Mouse (Mus musculus) CH12.LX (cell line): ENCODE results near the gene Sema6d. TPM values are rescaled to one million over a fixed set of nuclear protein-coding genes. Genes with fewer than 3 reads are reported as not detected.
"Not testable (repeated sequence)": the region's sequence is repeated elsewhere in the genome, so short reads cannot be mapped to it uniquely, and the experiment has no call there.

Experiments
- DNase-seq: peaks from one replicate; pipeline ENCODE4 v3.0.0-alpha.2; 2013; ENCODE audit errors: extremely low read depth
- H3K27ac ChIP-seq: 2 replicates; pipeline ENCODE4 v1.5.1; 2012; ENCODE audit warnings: low read depth, mild to moderate bottlenecking, control low read depth, moderate library complexity; ENCODE audit not compliant: insufficient read depth
- H3K27me3 ChIP-seq: replicated peaks from 2 replicates; pipeline ENCODE3; 2012; ENCODE audit warnings: inconsistent platforms
- H3K36me3 ChIP-seq, 2 experiments: replicated peaks in 1 of 2; 2 replicates each; pipeline versions ENCODE3 to v1.6.1; 2012; ENCODE audit warnings: inconsistent platforms in 1 of 2, low read length in 1 of 2, mild to moderate bottlenecking in 1 of 2, mixed read lengths in 1 of 2, moderate library complexity in 1 of 2; ENCODE audit not compliant: control insufficient read depth in 1 of 2, insufficient read depth in 1 of 2
- H3K4me1 ChIP-seq, 2 experiments: 2 replicates each; pipeline ENCODE4 v1.6.1; 2012; ENCODE audit warnings: inconsistent platforms in 1 of 2, moderate library complexity in 1 of 2; ENCODE audit not compliant: insufficient read depth in 2 of 2, control insufficient read depth in 1 of 2
- H3K4me2 ChIP-seq: 2 replicates; pipeline ENCODE4 v1.6.1; 2012; ENCODE audit warnings: low read depth, mild to moderate bottlenecking, control low read depth; ENCODE audit not compliant: poor library complexity, insufficient read depth, severe bottlenecking
- H3K4me3 ChIP-seq, 3 experiments: fragments of 150-350 bp in 1 of 3; sonication (generic) in 1 of 3; replicated peaks in 1 of 3; 2 replicates each; pipeline versions ENCODE3 to v1.5.1; 2011 to 2012; ENCODE audit warnings: low read depth in 2 of 3, low read length in 2 of 3, mild to moderate bottlenecking in 2 of 3, moderate library complexity in 2 of 3, control low read depth in 1 of 3, improper control_type of control experiment in 1 of 3, inconsistent platforms in 1 of 3, mixed read lengths in 1 of 3; ENCODE audit not compliant: poor library complexity in 1 of 3
- H3K79me2 ChIP-seq: replicated peaks from 2 replicates; pipeline ENCODE4 v1.6.1; 2012; ENCODE audit warnings: mild to moderate bottlenecking, moderate library complexity; ENCODE audit not compliant: control insufficient read depth, poor library complexity, insufficient read depth, severe bottlenecking; ENCODE audit errors: extremely low read depth
- H3K9ac ChIP-seq: 2 replicates; pipeline ENCODE4 v1.6.1; 2012; ENCODE audit warnings: low read depth, mild to moderate bottlenecking, control low read depth, moderate library complexity; ENCODE audit not compliant: insufficient read depth
- H3K9me3 ChIP-seq: replicated peaks from 2 replicates; pipeline ENCODE3; 2012; ENCODE audit warnings: low read length, inconsistent platforms, mixed read lengths
- BHLHE40 ChIP-seq: IDR thresholded peaks from 2 replicates; pipeline ENCODE4 v1.6.1; 2011; ENCODE audit warnings: mild to moderate bottlenecking, low read depth, low read length, improper control_type of control experiment
- CHD1 ChIP-seq: IDR thresholded peaks from 2 replicates; pipeline ENCODE4 v1.6.1; 2012; ENCODE audit warnings: low read depth, low read length, improper control_type of control experiment, inconsistent platforms
- CHD2 ChIP-seq: IDR thresholded peaks from 2 replicates; pipeline ENCODE4 v1.6.1; 2011; ENCODE audit warnings: low read length, improper control_type of control experiment
- CTCF ChIP-seq, 2 experiments: IDR thresholded peaks in 1 of 2; conservative IDR thresholded peaks in 1 of 2; 2 replicates each; pipeline ENCODE4 v1.5.1; 2011 to 2012; ENCODE audit warnings: low read depth in 2 of 2, low read length in 2 of 2, improper control_type of control experiment in 1 of 2, inconsistent platforms in 1 of 2, mild to moderate bottlenecking in 1 of 2, moderate library complexity in 1 of 2
- ETS1 ChIP-seq: conservative IDR thresholded peaks from 2 replicates; pipeline ENCODE4 v1.6.1; 2012; ENCODE audit warnings: low read depth, mild to moderate bottlenecking, inconsistent platforms, low read length, improper control_type of control experiment, moderate library complexity
- GABPA ChIP-seq: IDR thresholded peaks from 2 replicates; pipeline ENCODE4 v1.6.1; 2012; ENCODE audit warnings: low read depth, low read length, improper control_type of control experiment, inconsistent platforms; ENCODE audit not compliant: insufficient replicate concordance
- JUND ChIP-seq: conservative IDR thresholded peaks from 2 replicates; pipeline ENCODE4 v1.6.1; 2011; ENCODE audit warnings: low read depth, low read length, improper control_type of control experiment
- MAZ ChIP-seq: IDR thresholded peaks from 2 replicates; pipeline ENCODE4 v1.6.1; 2012; ENCODE audit warnings: low read depth, mild to moderate bottlenecking, inconsistent platforms, low read length, improper control_type of control experiment, moderate library complexity
- MEF2A ChIP-seq: IDR thresholded peaks from 2 replicates; pipeline ENCODE4 v1.6.1; 2014; ENCODE audit warnings: low read depth, mild to moderate bottlenecking, inconsistent platforms, low read length, improper control_type of control experiment, borderline replicate concordance
- MXI1 ChIP-seq: IDR thresholded peaks from 2 replicates; pipeline ENCODE4 v1.6.1; 2011; ENCODE audit warnings: mild to moderate bottlenecking, low read depth, low read length, improper control_type of control experiment
- MYC ChIP-seq: IDR thresholded peaks from 2 replicates; pipeline ENCODE4 v1.6.1; 2011; ENCODE audit warnings: low read depth, mild to moderate bottlenecking, improper control_type of control experiment, low read length
- NELFE ChIP-seq: IDR thresholded peaks from 2 replicates; pipeline ENCODE4 v1.6.1; 2011; ENCODE audit warnings: low read depth, low read length, improper control_type of control experiment
- PAX5 ChIP-seq: IDR thresholded peaks from 2 replicates; pipeline ENCODE4 v1.6.1; 2012; ENCODE audit warnings: low read length, inconsistent platforms, mixed read lengths
- POLR2A ChIP-seq: IDR thresholded peaks from 2 replicates; pipeline ENCODE4 v1.6.1; 2011; ENCODE audit warnings: low read depth, mild to moderate bottlenecking, improper control_type of control experiment, low read length
- SMC3 ChIP-seq: IDR thresholded peaks from 2 replicates; pipeline ENCODE4 v1.6.1; 2011; ENCODE audit warnings: low read depth, low read length, improper control_type of control experiment
- TBP ChIP-seq: conservative IDR thresholded peaks from 2 replicates; pipeline ENCODE4 v1.6.1; 2011; ENCODE audit warnings: low read depth, low read length, improper control_type of control experiment
- USF2 ChIP-seq: conservative IDR thresholded peaks from 2 replicates; pipeline ENCODE4 v1.6.1; 2011; ENCODE audit warnings: low read depth, low read length, improper control_type of control experiment
- dilution Hi-C: fragments of 300-500 bp; cut with MboI; formaldehyde crosslinking; loops from 2 replicates; pipeline ENCODE4 v1.14.3; 2020; ENCODE audit warnings: low sequenced_read_pairs; ENCODE audit not compliant: extremely low pct_unique_long_range_greater_than_20kb, extremely low pct_ligation_motif_present
- in situ Hi-C: fragments of 300-500 bp; cut with MboI; formaldehyde crosslinking; loops from 3 replicates; pipeline ENCODE4 v1.14.3; 2019; ENCODE audit warnings: low sequenced_read_pairs, low pct_ligation_motif_present, low pct_unique_long_range_greater_than_20kb, mixed read lengths
- polyA plus RNA-seq: library from polyadenylated mRNA; unstranded; fragments of >175 nt; gene quantifications from 2 replicates; pipeline ENCODE4 v1.2.1, GENCODE M21; 2012; ENCODE audit warnings: low read depth; ENCODE audit not compliant: insufficient read length
- total RNA-seq, 2 experiments: library from RNA; depleted of rRNA; stranded (reverse); fragments of 300-350 nt in 1 of 2; fragments of >200 nt in 1 of 2; gene quantifications; 2 replicates each; pipeline ENCODE4 v1.2.3; 2012 to 2014

Sema6d gene
- total and polyA plus RNA-seq, 3 experiments, result not detected

DNA sequence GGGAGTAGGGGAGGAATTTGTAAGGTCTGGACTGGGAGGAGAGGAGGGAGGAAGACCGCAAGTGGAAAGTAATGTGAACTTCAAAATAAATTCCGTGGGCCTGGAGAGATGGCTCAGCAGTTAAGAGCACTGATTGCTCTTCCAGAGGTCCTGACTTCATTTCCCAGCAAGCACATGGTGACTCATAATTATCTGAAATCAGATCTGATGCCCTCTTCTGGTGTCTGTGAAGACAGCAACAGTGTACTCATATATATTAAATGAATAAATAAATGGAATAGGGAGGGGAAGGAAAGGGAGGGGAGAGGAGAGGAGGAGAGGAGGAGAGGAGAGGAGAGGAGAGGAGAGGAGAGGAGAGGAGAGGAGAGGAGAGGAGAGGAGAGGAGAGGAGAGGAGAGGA is 244.9 kb downstream of the Sema6d start:
- H3K4me1 ChIP-seq, DNase-seq, H3K4me2 ChIP-seq, H3K79me2 ChIP-seq, H3K36me3 ChIP-seq, dilution Hi-C loops, H3K9ac ChIP-seq, in situ Hi-C loops, H3K27ac ChIP-seq, H3K27me3 ChIP-seq, H3K4me3 ChIP-seq: not testable (repeated sequence)
- peaks cover 68% of the 10 kb centered on the region for H3K9me3 ChIP-seq

DNA sequence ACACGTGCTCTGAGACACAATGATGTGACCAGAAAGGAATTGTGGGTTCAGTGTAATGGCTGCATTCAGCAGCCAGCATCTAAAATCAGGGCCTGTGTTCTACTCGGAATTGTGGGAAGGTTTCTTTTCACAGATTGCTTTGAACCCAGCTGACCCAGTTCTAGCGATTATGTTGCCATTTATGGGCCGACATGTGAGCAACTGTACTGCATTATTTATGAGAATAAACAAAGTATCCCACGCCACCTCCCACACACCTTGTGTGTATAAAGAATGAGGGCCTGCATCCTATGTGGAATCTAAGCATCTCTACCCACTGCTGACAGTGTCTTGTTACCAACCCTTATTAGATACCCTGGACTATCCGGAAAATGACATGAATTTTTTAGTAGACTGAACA is 248.5 kb downstream of the Sema6d start:
- DNase-seq, result no peak
- Histone ChIP-seq H3K27ac (no peak overlapping the region), H3K36me3 (no peaks in the 10 kb centered on the region), H3K4me1 (no peaks in the 10 kb centered on the region), H3K4me3 (no peak overlapping the region), H3K27me3 (no peaks in the 10 kb centered on the region), H3K4me2 (no peak overlapping the region), H3K79me2 (no peaks in the 10 kb centered on the region), H3K9me3 (peaks cover 60% of the 10 kb centered on the region), H3K9ac (no peak overlapping the region)
- in situ Hi-C loops, result no loop called here
- no peak for TF ChIP-seq NELFE
- TF ChIP-seq SMC3, result no peak
- TF ChIP-seq ETS1, result no peak
- no peak for TF ChIP-seq PAX5
- TF ChIP-seq POLR2A, result no peak
- no peak for TF ChIP-seq TBP
- dilution Hi-C loops, result no loop called here

DNA sequence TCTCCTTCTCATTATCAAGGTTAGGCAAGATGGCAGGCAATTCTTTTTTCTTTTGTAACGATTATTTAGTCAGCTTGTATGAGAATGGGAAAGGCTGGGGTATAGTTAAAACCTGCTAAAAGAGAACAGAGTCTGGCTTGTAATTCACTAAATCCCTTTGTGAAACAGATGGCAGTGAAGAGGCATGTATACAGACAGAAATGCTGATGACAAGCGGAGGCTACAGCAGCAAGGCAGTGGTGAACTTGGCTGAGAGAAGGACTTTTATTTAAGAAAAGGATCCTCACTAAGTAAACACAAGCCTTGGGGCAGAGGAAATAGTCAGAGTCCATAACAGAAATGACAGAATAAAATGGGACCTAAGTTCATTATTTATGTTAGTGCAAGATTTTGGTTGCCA is 264.4 kb downstream of the Sema6d start:
- Histone ChIP-seq H3K4me3 (no peak overlapping the region), H3K27ac (no peak overlapping the region), H3K27me3 (no peaks in the 10 kb centered on the region), H3K4me2 (no peak overlapping the region), H3K9me3 (peaks cover 40% of the 10 kb centered on the region), H3K79me2 (no peaks in the 10 kb centered on the region), H3K9ac (no peak overlapping the region), H3K36me3 (no peaks in the 10 kb centered on the region), H3K4me1 (no peaks in the 10 kb centered on the region)
- dilution Hi-C loops, result no loop called here
- TF ChIP-seq CTCF (conservative IDR thresholded peaks at IDR 0.05 in 1 of 2, IDR thresholded peaks at IDR 0.05 in 1 of 2; ENCODE audit: low read depth in 2 of 2, low read length in 2 of 2), result no peak
- no peak for TF ChIP-seq MAZ
- no peak for TF ChIP-seq POLR2A
- no peak for TF ChIP-seq NELFE
- no peak for TF ChIP-seq MYC
- no peak for TF ChIP-seq CHD2
- TF ChIP-seq MXI1, result no peak
- TF ChIP-seq BHLHE40, result no peak
- TF ChIP-seq GABPA, result no peak
- TF ChIP-seq JUND, result no peak
- TF ChIP-seq USF2, result no peak
- TF ChIP-seq CHD1, result no peak
- TF ChIP-seq MEF2A, result no peak
- in situ Hi-C loops, result no loop called here
- no peak for DNase-seq
